Mouse (Mus musculus): ENCODE measurements around the gene Prkcsh. TPM values are rescaled to one million over a fixed set of nuclear protein-coding genes. Genes with fewer than 3 reads are reported as not detected.

Gene Prkcsh
- 90.4 and 102 TPM in 2 replicates for polyA plus RNA-seq (2012; rRNA removed)

DNA sequence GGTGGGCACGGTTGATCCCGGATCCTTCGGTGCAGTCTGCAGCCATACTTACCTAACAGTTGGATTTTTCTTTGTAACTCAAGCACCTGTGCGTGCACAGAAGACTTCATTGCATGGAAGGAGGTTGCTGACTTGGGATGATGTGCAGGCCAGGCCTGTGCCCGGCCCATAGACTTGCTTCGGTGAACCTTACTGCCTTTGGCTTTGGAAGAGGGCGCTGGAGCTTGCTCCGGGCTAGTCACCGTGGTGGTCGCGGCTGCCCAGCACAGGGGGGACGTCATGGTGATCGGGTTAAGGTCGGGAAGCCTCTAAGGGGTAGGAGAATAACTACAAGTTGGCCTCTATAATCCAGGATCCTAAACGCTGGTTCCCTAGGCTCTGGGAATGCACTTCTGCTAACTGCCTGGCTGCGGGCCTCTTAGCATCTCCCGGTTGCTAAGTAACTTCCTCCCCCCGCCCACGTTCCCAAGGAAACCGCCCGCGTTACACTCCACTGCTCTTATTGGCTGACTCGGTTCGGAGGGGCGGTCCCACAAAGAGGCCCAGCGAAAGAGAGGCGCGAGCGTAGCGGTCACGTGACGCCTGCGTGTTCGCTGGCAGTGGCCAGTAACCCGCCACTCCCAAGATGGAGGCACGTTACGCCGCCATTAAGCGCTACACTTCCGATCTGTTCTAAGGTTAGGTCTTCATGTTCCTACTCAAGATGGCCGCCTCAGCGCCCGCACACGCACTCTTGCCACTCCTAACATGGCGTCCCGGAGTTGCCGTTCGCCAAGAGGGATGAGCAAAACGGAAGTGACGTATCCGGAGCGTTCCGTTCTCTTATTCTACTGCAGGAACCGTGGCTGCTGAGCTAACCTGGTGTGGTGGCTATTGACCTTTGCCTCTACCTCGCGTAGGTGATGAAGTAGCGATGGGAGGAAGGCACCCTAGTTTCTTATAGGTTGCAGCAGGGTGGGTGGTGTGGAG is at the start of gene Prkcsh, which contains the start of gene Ccdc151:
Gene Prkcsh (plus strand): TSS at position 613 of the 969 bp plus-strand sequence.
Gene Ccdc151 (minus strand): TSS at position 441 of the 969 bp plus-strand sequence.

DNA sequence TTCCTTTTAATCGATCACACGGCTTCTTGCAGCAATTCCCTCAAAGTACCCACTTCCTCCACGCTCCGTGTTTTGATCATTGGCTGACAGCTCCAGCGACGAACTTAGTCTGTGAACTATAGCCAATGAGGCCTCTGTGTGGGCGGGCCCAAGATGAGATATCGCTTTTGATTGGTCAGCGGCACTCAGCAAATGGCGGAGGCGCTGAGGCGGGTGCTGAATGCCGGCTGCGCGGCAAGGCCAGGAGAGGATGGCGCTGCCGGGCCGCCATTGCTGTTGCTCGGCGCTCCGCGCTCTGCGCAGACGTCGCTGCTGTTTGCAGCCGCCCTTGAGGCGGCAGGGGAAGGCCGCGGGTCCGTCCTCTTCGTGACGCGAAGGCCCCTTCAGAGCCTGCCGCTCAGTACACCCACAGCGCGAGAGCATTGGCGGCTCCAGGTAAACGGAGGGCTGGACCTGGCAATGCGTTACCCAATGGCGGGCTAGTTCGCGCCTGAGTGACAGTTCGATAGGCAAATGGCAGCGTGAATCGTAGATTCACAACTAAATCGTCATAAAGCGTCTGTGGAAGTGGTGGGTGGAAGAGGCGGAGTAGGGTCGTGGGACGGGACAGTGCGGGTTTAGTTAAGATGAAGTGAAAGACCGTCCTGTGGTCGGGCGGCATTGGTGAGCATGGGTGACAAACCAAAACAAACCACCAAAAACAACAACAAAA is 46.9 kb upstream of the Prkcsh start, which contains the start of gene Swsap1:
Gene Swsap1 (plus strand): TSS at position 186 of the 712 bp plus-strand sequence.

DNA sequence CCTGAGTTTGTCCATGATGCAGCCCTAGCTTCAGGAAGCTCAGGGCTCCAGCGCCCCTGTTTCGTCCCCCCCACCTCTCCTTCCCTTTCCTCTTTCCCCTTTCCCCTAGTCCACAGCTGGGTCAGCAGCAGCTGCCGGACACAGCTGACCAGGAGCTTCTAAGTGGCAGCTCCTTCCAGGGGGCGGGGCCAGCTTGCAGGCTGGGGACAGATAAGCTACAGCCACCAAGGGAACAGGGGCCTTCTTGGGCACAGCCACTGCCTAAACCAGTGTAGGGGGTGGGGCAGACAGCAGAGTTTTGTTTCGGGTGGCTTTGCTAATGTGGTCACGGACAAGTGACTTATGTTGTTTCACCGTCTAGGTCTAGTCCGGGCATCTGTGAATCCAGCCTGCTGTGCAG is 39.2 kb upstream of the Prkcsh start, which contains the start of gene Epor:
Gene Epor (minus strand): TSS at position 90 of the 400 bp plus-strand sequence.

DNA sequence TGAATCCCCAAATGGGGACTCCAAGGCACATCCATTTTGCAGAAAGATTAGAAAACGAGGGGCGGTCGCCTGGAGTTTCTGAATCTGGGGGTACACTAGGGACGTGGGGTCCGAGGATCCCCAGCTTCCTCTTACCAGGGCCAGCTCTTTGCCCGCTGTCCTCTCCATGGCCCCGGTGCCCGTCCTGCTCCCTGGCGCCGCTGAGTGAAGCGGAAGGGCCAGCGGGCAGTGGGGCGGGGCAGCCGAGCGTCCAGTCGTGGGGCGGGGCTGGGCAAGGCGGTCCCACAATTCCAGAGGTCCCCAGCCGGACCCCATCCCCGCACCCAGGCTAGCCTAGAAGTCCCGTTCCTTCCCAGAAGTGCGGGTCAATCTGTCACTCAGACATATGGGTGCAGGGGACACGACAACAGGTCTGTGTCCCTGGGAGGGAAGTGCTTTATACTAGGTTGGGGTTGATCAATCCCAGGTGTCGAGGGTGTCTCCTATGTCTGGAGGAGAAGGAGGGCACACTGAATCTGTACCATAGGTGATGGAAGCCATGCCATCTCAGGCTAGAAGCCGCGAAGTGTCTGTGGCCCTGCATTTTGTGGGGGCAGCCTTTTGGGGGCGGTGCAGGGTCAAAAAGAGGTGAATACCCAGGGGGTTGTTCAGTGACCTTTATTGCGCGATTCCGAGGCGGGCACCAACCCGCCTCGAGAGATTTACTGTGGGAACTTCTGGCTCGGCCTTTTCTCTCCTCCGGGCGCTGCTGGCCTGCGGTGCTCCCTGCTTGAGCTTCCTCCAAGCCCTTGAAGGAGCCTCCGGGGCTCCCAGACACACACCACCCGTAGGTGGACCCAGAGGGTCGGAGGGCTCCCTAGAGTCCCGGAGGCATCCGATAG is 13.1 kb upstream of the Prkcsh start, which contains the start of gene Rgl3:
Gene Rgl3 (minus strand): TSS at position 217 of the 881 bp plus-strand sequence.

DNA sequence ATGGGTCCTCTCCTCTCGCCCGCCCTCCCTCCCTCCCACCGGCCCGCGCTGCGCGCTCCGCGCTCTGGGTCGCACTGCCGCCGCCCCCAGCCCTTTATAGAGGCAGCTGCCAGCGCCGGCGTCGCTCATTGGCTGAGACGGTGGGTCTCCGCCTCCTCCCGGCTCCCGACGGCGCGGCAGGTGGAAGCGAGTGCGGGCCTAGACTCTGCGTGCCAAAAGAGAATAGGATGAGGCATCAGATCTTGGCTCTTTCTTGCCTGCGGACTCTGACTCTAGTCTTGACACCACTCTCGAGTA is 49.3 kb downstream of the Prkcsh start, which contains the start of gene Elavl3:
Gene Elavl3 (minus strand): TSS at position 66 of the 297 bp plus-strand sequence.

Other genes starting within 250 kb of the Prkcsh start
- gene Spc24, start 242.5 kb upstream of the Prkcsh start, polyA plus RNA-seq (2012; rRNA removed), result 12.6 and 14.0 TPM in 2 replicates
- gene Kank2, start 204.1 kb upstream of the Prkcsh start, polyA plus RNA-seq (2012; rRNA removed), result 5.3 and 5.6 TPM in 2 replicates
- not detected in 2 replicates for gene Angptl8, start 167.3 kb upstream of the Prkcsh start, polyA plus RNA-seq (2012; rRNA removed)
- gene Dock6, start 150.2 kb upstream of the Prkcsh start, polyA plus RNA-seq (2012; rRNA removed), result 46.2 and 49.9 TPM in 2 replicates
- gene Rab3d, start 84.6 kb upstream of the Prkcsh start, polyA plus RNA-seq (2012; rRNA removed), result 32.4 and 36.8 TPM in 2 replicates
- 21.0 and 21.3 TPM in 2 replicates for gene Ccdc159, start 75.3 kb upstream of the Prkcsh start, polyA plus RNA-seq (2012; rRNA removed)
- gene Tmem205, start 75.2 kb upstream of the Prkcsh start, polyA plus RNA-seq (2012; rRNA removed), result 44.9 and 51.9 TPM in 2 replicates
- gene Plppr2, start 65.8 kb upstream of the Prkcsh start, polyA plus RNA-seq (2012; rRNA removed), result 170 and 195 TPM in 2 replicates
- gene Swsap1, start 47.1 kb upstream of the Prkcsh start, polyA plus RNA-seq (2012; rRNA removed), result 7.5 and 7.9 TPM in 2 replicates
- 1.0 and 1.5 TPM in 2 replicates for gene Epor, start 39.3 kb upstream of the Prkcsh start, polyA plus RNA-seq (2012; rRNA removed)
- gene Rgl3, start 13.4 kb upstream of the Prkcsh start, polyA plus RNA-seq (2012; rRNA removed), result 2.0 and 2.2 TPM in 2 replicates
- gene Ccdc151, start 172 bp upstream of the Prkcsh start, polyA plus RNA-seq (2012; rRNA removed), result 6.9 and 8.4 TPM in 2 replicates
- 203 and 239 TPM in 2 replicates for gene Elavl3, start 49.2 kb downstream of the Prkcsh start, polyA plus RNA-seq (2012; rRNA removed)
- not detected in 2 replicates for gene Gm49318, start 68.5 kb downstream of the Prkcsh start, polyA plus RNA-seq (2012; rRNA removed)
- gene Zfp653, start 68.6 kb downstream of the Prkcsh start, polyA plus RNA-seq (2012; rRNA removed), result 45.9 and 47.9 TPM in 2 replicates
- gene Ecsit, start 82.6 kb downstream of the Prkcsh start, polyA plus RNA-seq (2012; rRNA removed), result 47.4 and 52.9 TPM in 2 replicates
- 0.54 and 0.94 TPM in 2 replicates for gene Cnn1, start 96.4 kb downstream of the Prkcsh start, polyA plus RNA-seq (2012; rRNA removed)
- 125 and 146 TPM in 2 replicates for gene Elof1, start 114.4 kb downstream of the Prkcsh start, polyA plus RNA-seq (2012; rRNA removed)
- 1.1 and 29.2 TPM in 2 replicates for gene Acp5, start 132.9 kb downstream of the Prkcsh start, polyA plus RNA-seq (2012; rRNA removed)
- 82.0 and 87.2 TPM in 2 replicates for gene Pigyl, start 154.0 kb downstream of the Prkcsh start, polyA plus RNA-seq (2012; rRNA removed)
- gene Zfp872, start 185.3 kb downstream of the Prkcsh start, polyA plus RNA-seq (2012; rRNA removed), result 0.28 and 0.33 TPM in 2 replicates
- gene Zfp809, start 222.9 kb downstream of the Prkcsh start, polyA plus RNA-seq (2012; rRNA removed), result 8.3 and 8.7 TPM in 2 replicates

All from central nervous system, embryonic 18 days (tissue).